Mouse (Mus musculus): ENCODE results near the gene Cldn10. TPM values are rescaled to one million over a fixed set of nuclear protein-coding genes. Genes with fewer than 3 reads are reported as not detected.

The Cldn10 gene
- polyA plus RNA-seq, 1 experiment from 2014 or later: 2.6 TPM

- Histone ChIP-seq H3K9ac (no peak overlapping the region), H3K4me2 (no peak overlapping the region), H3K27ac (no peak overlapping the region), H3K27me3 (no peaks in the 10 kb centered on the region), H3K4me1 (replicated peaks) (no peaks in the 10 kb centered on the region), H3K9me3 (replicated peaks) (no peaks in the 10 kb centered on the region), H3K4me3 (no peak overlapping the region), H3K36me3 (peaks cover 6% of the 10 kb centered on the region; the same call in 1 of the 2 replicates)
- no peak for ATAC-seq (replicated peaks; ENCODE audit: insufficient number of reproducible peaks, insufficient read depth, low FRiP score, low read depth)
- 90% methylated on average over 10 of the region's 10 CpGs for WGBS
Measured at GRCm38 (mm10) chr14:118895655-118896054, 107.9 kb downstream of the Cldn10 start.

GRCm38 (mm10) chr14:118899940-118900339, 112.2 kb downstream of the Cldn10 start:
- H3K9ac ChIP-seq: no peak overlapping the region
- no peak for ATAC-seq (replicated peaks; ENCODE audit: insufficient number of reproducible peaks, insufficient read depth, low FRiP score, low read depth)
- H3K27me3 ChIP-seq: no peaks in the 10 kb centered on the region
- H3K4me2 ChIP-seq: no peak overlapping the region
- H3K4me3 ChIP-seq: no peak overlapping the region
- H3K4me1 ChIP-seq (replicated peaks): no peaks in the 10 kb centered on the region
- H3K36me3 ChIP-seq: peaks cover 21% of the 10 kb centered on the region
- H3K27ac ChIP-seq: no peak overlapping the region
- H3K9me3 ChIP-seq (replicated peaks): no peaks in the 10 kb centered on the region
- 78% methylated on average over 11 of the region's 11 CpGs for WGBS

GRCm38 (mm10) chr14:118900911-118901310, 113.2 kb downstream of the Cldn10 start:
- no peaks in the 10 kb centered on the region for H3K4me1 ChIP-seq (replicated peaks)
- no peak overlapping the region for H3K4me2 ChIP-seq
- H3K4me3 ChIP-seq: no peak overlapping the region
- ATAC-seq (replicated peaks; ENCODE audit: insufficient number of reproducible peaks, insufficient read depth, low FRiP score, low read depth): no peak
- no peaks in the 10 kb centered on the region for H3K27me3 ChIP-seq
- H3K9me3 ChIP-seq (replicated peaks): no peaks in the 10 kb centered on the region
- no peak overlapping the region for H3K27ac ChIP-seq
- no peak overlapping the region for H3K9ac ChIP-seq
- 94% methylated on average over 1 of the region's 1 CpGs for WGBS
- H3K36me3 ChIP-seq: peaks cover 21% of the 10 kb centered on the region

- peaks cover 21% of the 10 kb centered on the region for H3K36me3 ChIP-seq
- H3K27ac ChIP-seq: no peak overlapping the region
- peaks cover 13% of the 10 kb centered on the region for H3K4me1 ChIP-seq (replicated peaks)
- H3K27me3 ChIP-seq: no peaks in the 10 kb centered on the region
- 83% methylated on average over 3 of the region's 3 CpGs for WGBS
- no peaks in the 10 kb centered on the region for H3K9me3 ChIP-seq (replicated peaks)
- H3K4me3 ChIP-seq: no peak overlapping the region
- no peak overlapping the region for H3K9ac ChIP-seq
- H3K4me2 ChIP-seq: no peak overlapping the region
- ATAC-seq (replicated peaks; ENCODE audit: insufficient number of reproducible peaks, insufficient read depth, low FRiP score, low read depth): no peak
Measured at GRCm38 (mm10) chr14:118903397-118903796, 115.7 kb downstream of the Cldn10 start.

GRCm38 (mm10) chr14:118903867-118904562, 116.3 kb downstream of the Cldn10 start:
- no peak for ATAC-seq (replicated peaks; ENCODE audit: insufficient number of reproducible peaks, insufficient read depth, low FRiP score, low read depth)

GRCm38 (mm10) chr14:118907592-118907991, 119.9 kb downstream of the Cldn10 start:
- Histone ChIP-seq H3K9ac (no peak overlapping the region), H3K4me1 (replicated peaks) (peaks cover 13% of the 10 kb centered on the region), H3K27me3 (no peaks in the 10 kb centered on the region), H3K9me3 (replicated peaks) (no peaks in the 10 kb centered on the region), H3K36me3 (peaks cover 12% of the 10 kb centered on the region), H3K4me3 (no peak overlapping the region), H3K4me2 (peak overlapping the region; percentile 21; the same call in 1 of the 2 replicates), H3K27ac (no peak overlapping the region)
- WGBS: 37% methylated on average over 8 of the region's 8 CpGs
- ATAC-seq (replicated peaks; ENCODE audit: insufficient number of reproducible peaks, insufficient read depth, low FRiP score, low read depth): no peak; the same call in 1 of the 2 replicates

More at GRCm38 (mm10) chr14:118903867-118904562, 116.3 kb downstream of the Cldn10 start:
- peaks cover 21% of the 10 kb centered on the region for H3K36me3 ChIP-seq
- peaks cover 13% of the 10 kb centered on the region for H3K4me1 ChIP-seq (replicated peaks)
- H3K4me3 ChIP-seq: no peak overlapping the region
- no peak overlapping the region for H3K4me2 ChIP-seq
- H3K9me3 ChIP-seq (replicated peaks): no peaks in the 10 kb centered on the region
- H3K27ac ChIP-seq: no peak overlapping the region
- 78% methylated on average over 6 of the region's 6 CpGs for WGBS
- no peak overlapping the region for H3K9ac ChIP-seq
- no peaks in the 10 kb centered on the region for H3K27me3 ChIP-seq

GRCm38 (mm10) chr14:118909872-118910271, 122.2 kb downstream of the Cldn10 start:
- Histone ChIP-seq H3K9ac (no peak overlapping the region), H3K4me3 (no peak overlapping the region), H3K27me3 (no peaks in the 10 kb centered on the region), H3K9me3 (replicated peaks) (no peaks in the 10 kb centered on the region), H3K36me3 (peaks cover 9% of the 10 kb centered on the region), H3K27ac (no peak overlapping the region), H3K4me1 (replicated peaks) (peaks cover 13% of the 10 kb centered on the region), H3K4me2 (no peak overlapping the region)
- 62% methylated on average over 8 of the region's 8 CpGs for WGBS
- no peak for ATAC-seq (replicated peaks; ENCODE audit: insufficient number of reproducible peaks, insufficient read depth, low FRiP score, low read depth)

GRCm38 (mm10) chr14:118910332-118911222, 122.9 kb downstream of the Cldn10 start:
- H3K4me1 ChIP-seq (replicated peaks): peaks cover 13% of the 10 kb centered on the region
- no peaks in the 10 kb centered on the region for H3K9me3 ChIP-seq (replicated peaks)
- ATAC-seq (replicated peaks; ENCODE audit: insufficient number of reproducible peaks, insufficient read depth, low FRiP score, low read depth): peak; percentile 19; the same call in 1 of the 2 replicates
- WGBS: 54% methylated on average over 29 of the region's 29 CpGs
- H3K27ac ChIP-seq: no peak overlapping the region
- peak overlapping the region; percentile 19 for H3K4me2 ChIP-seq
- H3K36me3 ChIP-seq: peaks cover 9% of the 10 kb centered on the region
- H3K27me3 ChIP-seq: no peaks in the 10 kb centered on the region
- H3K9ac ChIP-seq: no peak overlapping the region
- no peak overlapping the region for H3K4me3 ChIP-seq

GRCm38 (mm10) chr14:118911521-118911920, 123.8 kb downstream of the Cldn10 start:
- Histone ChIP-seq H3K27me3 (no peaks in the 10 kb centered on the region), H3K9ac (no peak overlapping the region), H3K4me2 (no peak overlapping the region), H3K27ac (no peak overlapping the region), H3K9me3 (replicated peaks) (no peaks in the 10 kb centered on the region), H3K4me3 (no peak overlapping the region), H3K4me1 (replicated peaks) (peaks cover 13% of the 10 kb centered on the region), H3K36me3 (peaks cover 9% of the 10 kb centered on the region)
- WGBS: 91% methylated on average over 6 of the region's 6 CpGs
- no peak for ATAC-seq (replicated peaks; ENCODE audit: insufficient number of reproducible peaks, insufficient read depth, low FRiP score, low read depth)

GRCm38 (mm10) chr14:118913651-118914050, 125.9 kb downstream of the Cldn10 start:
- Histone ChIP-seq H3K4me2 (no peak overlapping the region), H3K4me3 (no peak overlapping the region), H3K9ac (no peak overlapping the region), H3K27ac (no peak overlapping the region), H3K4me1 (replicated peaks) (no peaks in the 10 kb centered on the region), H3K9me3 (replicated peaks) (no peaks in the 10 kb centered on the region), H3K36me3 (peaks cover 9% of the 10 kb centered on the region), H3K27me3 (no peaks in the 10 kb centered on the region)
- 56% methylated on average over 5 of the region's 5 CpGs for WGBS
- ATAC-seq (replicated peaks; ENCODE audit: insufficient number of reproducible peaks, insufficient read depth, low FRiP score, low read depth): no peak

- H3K9ac ChIP-seq: no peak overlapping the region
- H3K4me1 ChIP-seq (replicated peaks): peaks cover 19% of the 10 kb centered on the region
- peaks cover 12% of the 10 kb centered on the region; the same call in 1 of the 2 replicates for H3K27me3 ChIP-seq
- WGBS: 60% methylated on average over 8 of the region's 8 CpGs
- no peak for ATAC-seq (replicated peaks; ENCODE audit: insufficient number of reproducible peaks, insufficient read depth, low FRiP score, low read depth)
- H3K27ac ChIP-seq: no peak overlapping the region
- H3K36me3 ChIP-seq: no peaks in the 10 kb centered on the region
- no peaks in the 10 kb centered on the region for H3K9me3 ChIP-seq (replicated peaks)
- no peak overlapping the region for H3K4me3 ChIP-seq
- no peak overlapping the region for H3K4me2 ChIP-seq
Measured at GRCm38 (mm10) chr14:118919025-118919424, 131.3 kb downstream of the Cldn10 start.
